Mouse (Mus musculus): ENCODE measurements at regions not wholly inside any gene's neighbourhood (a gene's known extent, or its start where the extent isn't known, plus 50 kb on each side); places are given as distances from the start of the nearest gene placed in this dataset.

DNA sequence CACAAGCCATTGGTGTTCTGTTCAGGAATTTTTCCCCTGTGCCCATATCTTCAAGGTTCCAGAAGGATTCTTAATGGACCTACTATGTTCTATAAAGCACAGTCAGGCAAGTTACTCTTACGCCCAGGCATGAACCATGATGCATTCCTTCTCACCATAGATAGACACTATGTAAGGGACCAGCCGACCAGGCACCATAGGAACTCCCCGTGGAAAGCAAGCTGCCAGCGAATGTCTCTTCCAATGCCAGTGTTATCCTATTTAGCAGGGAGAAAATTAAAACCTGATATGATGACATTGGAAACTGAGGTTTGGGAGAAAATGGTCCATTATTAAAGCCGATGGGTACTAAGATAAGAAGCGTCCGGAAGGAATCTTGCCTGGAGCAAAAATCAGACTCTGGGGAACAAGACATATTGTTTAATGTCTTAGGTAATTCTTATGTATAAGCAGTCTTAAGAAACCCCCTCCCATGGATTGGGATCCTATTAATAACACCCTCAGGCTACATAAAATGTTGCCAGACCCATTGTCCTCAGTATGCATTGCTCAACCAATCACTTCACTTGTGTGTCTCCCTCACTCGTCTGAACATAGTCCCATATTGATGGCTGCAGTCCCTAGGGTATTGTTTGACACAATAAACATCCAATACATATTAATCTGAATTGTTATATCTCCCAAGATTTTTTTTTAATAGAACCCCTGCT is 84.2 kb upstream of the Cop1 start:
- no peak overlapping the region for H3K4me2 ChIP-seq (ENCODE audit: low read length)
- H3K9me3 ChIP-seq (ENCODE audit: control insufficient read depth, low read length) = no peaks in the 10 kb centered on the region
- 88% methylated on average over 8 of the region's 8 CpGs for WGBS
- no peak overlapping the region for H3K9ac ChIP-seq (ENCODE audit: low read length)
- no peak for ATAC-seq (ENCODE audit: insufficient number of reproducible peaks, insufficient read depth, low FRiP score, low read depth)
- H3K36me3 ChIP-seq (ENCODE audit: control insufficient read depth, insufficient read depth, low read length) = no peaks in the 10 kb centered on the region
- H3K4me1 ChIP-seq (ENCODE audit: control insufficient read depth in 2 of 2, insufficient read depth in 2 of 2, low read length in 2 of 2) = no peaks in the 10 kb centered on the region; a peak in 1 of 4 replicates
- no peak overlapping the region for H3K4me3 ChIP-seq (ENCODE audit: control insufficient read depth in 1 of 2, insufficient read depth in 1 of 2, low read depth in 1 of 2, low read length in 2 of 2)
- H3K27ac ChIP-seq (replicated peaks in 1 of 2; ENCODE audit: control insufficient read depth in 1 of 2, insufficient read depth in 1 of 2, low read depth in 2 of 2, low read length in 2 of 2) = no peak overlapping the region
- H3K27me3 ChIP-seq (ENCODE audit: control insufficient read depth, insufficient read depth, low read length) = no peaks in the 10 kb centered on the region

DNA sequence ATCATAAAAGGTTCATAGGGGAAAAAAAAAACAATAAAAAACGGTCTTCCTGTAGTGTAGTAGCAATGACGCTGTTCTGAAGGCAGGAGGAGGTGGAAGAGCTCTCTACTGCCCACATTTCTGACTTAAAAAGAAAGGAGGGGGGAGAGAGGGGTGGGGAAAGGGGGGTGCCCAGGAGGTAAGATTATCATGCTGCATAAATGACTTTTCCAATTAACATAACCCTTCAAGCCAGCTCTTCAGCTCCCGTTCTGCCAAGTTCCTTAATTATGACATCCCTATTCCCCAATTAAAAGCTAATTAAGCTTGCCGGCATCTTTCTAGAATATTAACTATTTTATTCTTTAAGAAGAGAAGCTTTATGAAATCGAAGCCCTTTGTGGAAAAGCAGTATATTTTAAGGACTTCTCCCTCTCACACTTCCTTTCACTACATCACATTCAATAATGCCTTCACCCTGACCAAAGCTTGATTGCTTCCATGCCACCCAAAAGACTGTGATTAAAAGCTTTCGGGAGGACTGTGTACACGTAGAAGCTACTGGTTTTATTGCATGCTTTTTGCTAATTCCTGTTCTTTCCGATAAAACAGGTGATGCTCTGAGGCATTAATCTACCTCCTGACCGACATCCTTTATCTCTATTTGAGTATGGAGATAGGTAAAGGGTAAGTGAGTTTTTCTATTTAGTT is 83.5 kb upstream of the Cop1 start:
- no peak overlapping the region for H3K4me3 ChIP-seq (ENCODE audit: control insufficient read depth in 1 of 2, insufficient read depth in 1 of 2, low read depth in 1 of 2, low read length in 2 of 2)

DNA sequence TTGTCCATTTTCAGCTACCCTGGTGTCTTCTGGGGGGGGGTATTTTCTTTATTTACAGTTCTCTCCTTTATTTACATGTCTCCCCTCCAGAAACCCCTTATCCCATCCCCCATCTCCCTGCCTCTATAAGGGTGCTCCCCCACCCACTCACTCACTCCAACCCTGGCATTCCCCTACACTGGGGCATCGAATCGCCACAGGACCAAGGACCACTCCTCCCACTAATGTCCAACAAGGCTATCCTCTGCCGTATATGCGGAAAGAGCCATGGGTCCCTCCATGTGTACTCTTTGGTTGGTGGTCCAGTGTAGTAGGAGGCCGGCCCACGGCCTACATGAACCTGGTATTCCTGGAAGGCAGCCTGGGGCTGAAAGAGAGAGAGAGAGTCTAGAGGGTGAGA is 82.9 kb upstream of the Cop1 start:
- WGBS = 77% methylated on average over 6 of the region's 6 CpGs

More for the DNA sequence above, 83.5 kb upstream of the Cop1 start:
- Histone ChIP-seq H3K27ac (replicated peaks in 1 of 2; ENCODE audit: control insufficient read depth in 1 of 2, insufficient read depth in 1 of 2, low read depth in 2 of 2, low read length in 2 of 2) (no peak overlapping the region), H3K36me3 (ENCODE audit: control insufficient read depth, insufficient read depth, low read length) (no peaks in the 10 kb centered on the region), H3K27me3 (ENCODE audit: control insufficient read depth, insufficient read depth, low read length) (no peaks in the 10 kb centered on the region), H3K9me3 (ENCODE audit: control insufficient read depth, low read length) (no peaks in the 10 kb centered on the region), H3K4me1 (ENCODE audit: control insufficient read depth in 2 of 2, insufficient read depth in 2 of 2, low read length in 2 of 2) (no peaks in the 10 kb centered on the region; a peak in 1 of 4 replicates), H3K9ac (ENCODE audit: low read length) (no peak overlapping the region), H3K4me2 (ENCODE audit: low read length) (no peak overlapping the region)
- ATAC-seq (ENCODE audit: insufficient number of reproducible peaks, insufficient read depth, low FRiP score, low read depth) = no peak
- 73% methylated on average over 9 of the region's 9 CpGs for WGBS

DNA sequence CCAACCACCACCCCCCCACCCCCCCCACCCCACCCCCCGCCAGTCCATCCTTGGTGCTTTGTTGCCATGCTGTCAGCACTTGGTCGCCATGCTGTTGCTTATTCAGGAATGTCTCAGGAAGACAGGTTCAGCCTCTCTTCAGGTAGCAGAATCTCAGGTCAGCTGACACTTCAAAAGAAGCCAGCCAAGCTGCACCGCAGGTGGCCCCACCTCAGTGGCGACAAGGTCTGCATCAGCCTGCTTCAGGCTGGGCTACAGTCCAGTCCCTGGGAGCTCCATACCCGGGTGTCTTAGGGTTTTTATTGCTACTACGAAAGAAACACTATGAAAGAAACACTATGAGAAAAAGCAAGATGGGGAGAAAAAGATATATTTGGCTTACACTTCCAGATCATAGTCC is 82.4 kb upstream of the Cop1 start:
- Histone ChIP-seq H3K36me3 (ENCODE audit: control insufficient read depth, insufficient read depth, low read length) (no peaks in the 10 kb centered on the region), H3K4me3 (ENCODE audit: control insufficient read depth in 1 of 2, insufficient read depth in 1 of 2, low read depth in 1 of 2, low read length in 2 of 2) (no peak overlapping the region), H3K9ac (ENCODE audit: low read length) (no peak overlapping the region), H3K4me2 (ENCODE audit: low read length) (no peak overlapping the region), H3K4me1 (ENCODE audit: control insufficient read depth in 2 of 2, insufficient read depth in 2 of 2, low read length in 2 of 2) (no peaks in the 10 kb centered on the region; a peak in 1 of 4 replicates), H3K27me3 (ENCODE audit: control insufficient read depth, insufficient read depth, low read length) (no peaks in the 10 kb centered on the region), H3K27ac (replicated peaks in 1 of 2; ENCODE audit: control insufficient read depth in 1 of 2, insufficient read depth in 1 of 2, low read depth in 2 of 2, low read length in 2 of 2) (no peak overlapping the region), H3K9me3 (ENCODE audit: control insufficient read depth, low read length) (no peaks in the 10 kb centered on the region)
- ATAC-seq (ENCODE audit: insufficient number of reproducible peaks, insufficient read depth, low FRiP score, low read depth) = no peak
- WGBS = 41% methylated on average over 5 of the region's 6 CpGs

More for the DNA sequence above, 82.9 kb upstream of the Cop1 start:
- Histone ChIP-seq H3K4me3 (ENCODE audit: control insufficient read depth in 1 of 2, insufficient read depth in 1 of 2, low read depth in 1 of 2, low read length in 2 of 2) (no peak overlapping the region), H3K4me1 (ENCODE audit: control insufficient read depth in 2 of 2, insufficient read depth in 2 of 2, low read length in 2 of 2) (no peaks in the 10 kb centered on the region; a peak in 1 of 4 replicates), H3K27me3 (ENCODE audit: control insufficient read depth, insufficient read depth, low read length) (no peaks in the 10 kb centered on the region), H3K27ac (replicated peaks in 1 of 2; ENCODE audit: control insufficient read depth in 1 of 2, insufficient read depth in 1 of 2, low read depth in 2 of 2, low read length in 2 of 2) (no peak overlapping the region), H3K4me2 (ENCODE audit: low read length) (no peak overlapping the region), H3K36me3 (ENCODE audit: control insufficient read depth, insufficient read depth, low read length) (no peaks in the 10 kb centered on the region), H3K9me3 (ENCODE audit: control insufficient read depth, low read length) (no peaks in the 10 kb centered on the region), H3K9ac (ENCODE audit: low read length) (no peak overlapping the region)
- ATAC-seq (ENCODE audit: insufficient number of reproducible peaks, insufficient read depth, low FRiP score, low read depth) = no peak

DNA sequence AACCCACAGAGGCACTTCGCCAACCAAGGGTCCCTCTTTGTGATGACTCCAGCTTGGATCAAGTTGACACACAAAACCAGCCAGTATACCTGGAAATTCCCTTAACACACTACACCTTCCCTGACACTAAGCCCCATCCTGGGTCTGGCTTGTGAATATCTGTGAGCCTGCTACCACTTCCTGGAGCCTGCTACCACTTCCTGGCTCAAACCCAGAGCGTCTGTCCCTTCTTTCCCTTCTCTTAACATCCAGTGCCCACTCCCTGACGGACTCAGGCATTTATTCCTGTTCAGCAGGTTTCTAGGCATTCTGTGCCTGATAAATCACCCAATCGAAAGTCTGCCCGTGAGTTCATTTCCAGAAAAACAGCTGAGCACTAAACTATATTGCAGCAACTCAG is 81.8 kb upstream of the Cop1 start:
- Histone ChIP-seq H3K9ac (ENCODE audit: low read length) (no peak overlapping the region), H3K27ac (replicated peaks in 1 of 2; ENCODE audit: control insufficient read depth in 1 of 2, insufficient read depth in 1 of 2, low read depth in 2 of 2, low read length in 2 of 2) (no peak overlapping the region), H3K36me3 (ENCODE audit: control insufficient read depth, insufficient read depth, low read length) (no peaks in the 10 kb centered on the region), H3K4me1 (ENCODE audit: control insufficient read depth in 2 of 2, insufficient read depth in 2 of 2, low read length in 2 of 2) (no peaks in the 10 kb centered on the region; a peak in 1 of 4 replicates), H3K9me3 (ENCODE audit: control insufficient read depth, low read length) (no peaks in the 10 kb centered on the region), H3K27me3 (ENCODE audit: control insufficient read depth, insufficient read depth, low read length) (no peaks in the 10 kb centered on the region), H3K4me3 (ENCODE audit: control insufficient read depth in 1 of 2, insufficient read depth in 1 of 2, low read depth in 1 of 2, low read length in 2 of 2) (no peak overlapping the region), H3K4me2 (ENCODE audit: low read length) (no peak overlapping the region)
- 58% methylated on average over 5 of the region's 5 CpGs for WGBS
- no peak for ATAC-seq (ENCODE audit: insufficient number of reproducible peaks, insufficient read depth, low FRiP score, low read depth)

DNA sequence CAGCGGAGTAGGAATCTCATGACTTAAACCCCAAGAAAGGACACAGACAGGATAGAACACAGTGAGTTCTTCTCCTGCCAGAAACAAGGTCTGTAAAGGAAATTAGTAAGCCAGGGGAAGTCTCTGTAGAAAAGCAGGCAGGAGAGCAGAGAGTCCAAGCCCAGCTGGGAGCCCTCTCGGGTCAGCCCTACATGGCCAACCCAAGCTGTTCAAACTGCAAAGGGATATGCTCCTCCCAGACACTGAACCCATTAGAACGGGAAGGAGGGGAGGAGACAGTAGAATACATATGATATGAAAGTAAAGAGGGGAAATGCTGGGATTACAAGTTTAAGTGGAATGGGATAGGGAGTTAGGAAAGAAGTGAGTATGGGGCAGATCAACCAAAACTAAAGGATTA is 75.7 kb upstream of the Cop1 start:
- 44% methylated on average over 3 of the region's 3 CpGs for WGBS
- no peak for ATAC-seq (ENCODE audit: insufficient number of reproducible peaks, insufficient read depth, low FRiP score, low read depth)
- Histone ChIP-seq H3K9me3 (ENCODE audit: control insufficient read depth, low read length) (no peaks in the 10 kb centered on the region), H3K4me1 (ENCODE audit: control insufficient read depth in 2 of 2, insufficient read depth in 2 of 2, low read length in 2 of 2) (no peaks in the 10 kb centered on the region), H3K27ac (replicated peaks in 1 of 2; ENCODE audit: control insufficient read depth in 1 of 2, insufficient read depth in 1 of 2, low read depth in 2 of 2, low read length in 2 of 2) (no peak overlapping the region), H3K4me2 (ENCODE audit: low read length) (no peak overlapping the region), H3K27me3 (ENCODE audit: control insufficient read depth, insufficient read depth, low read length) (no peaks in the 10 kb centered on the region), H3K4me3 (ENCODE audit: control insufficient read depth in 1 of 2, insufficient read depth in 1 of 2, low read depth in 1 of 2, low read length in 2 of 2) (no peak overlapping the region), H3K9ac (ENCODE audit: low read length) (no peak overlapping the region), H3K36me3 (ENCODE audit: control insufficient read depth, insufficient read depth, low read length) (no peaks in the 10 kb centered on the region)

DNA sequence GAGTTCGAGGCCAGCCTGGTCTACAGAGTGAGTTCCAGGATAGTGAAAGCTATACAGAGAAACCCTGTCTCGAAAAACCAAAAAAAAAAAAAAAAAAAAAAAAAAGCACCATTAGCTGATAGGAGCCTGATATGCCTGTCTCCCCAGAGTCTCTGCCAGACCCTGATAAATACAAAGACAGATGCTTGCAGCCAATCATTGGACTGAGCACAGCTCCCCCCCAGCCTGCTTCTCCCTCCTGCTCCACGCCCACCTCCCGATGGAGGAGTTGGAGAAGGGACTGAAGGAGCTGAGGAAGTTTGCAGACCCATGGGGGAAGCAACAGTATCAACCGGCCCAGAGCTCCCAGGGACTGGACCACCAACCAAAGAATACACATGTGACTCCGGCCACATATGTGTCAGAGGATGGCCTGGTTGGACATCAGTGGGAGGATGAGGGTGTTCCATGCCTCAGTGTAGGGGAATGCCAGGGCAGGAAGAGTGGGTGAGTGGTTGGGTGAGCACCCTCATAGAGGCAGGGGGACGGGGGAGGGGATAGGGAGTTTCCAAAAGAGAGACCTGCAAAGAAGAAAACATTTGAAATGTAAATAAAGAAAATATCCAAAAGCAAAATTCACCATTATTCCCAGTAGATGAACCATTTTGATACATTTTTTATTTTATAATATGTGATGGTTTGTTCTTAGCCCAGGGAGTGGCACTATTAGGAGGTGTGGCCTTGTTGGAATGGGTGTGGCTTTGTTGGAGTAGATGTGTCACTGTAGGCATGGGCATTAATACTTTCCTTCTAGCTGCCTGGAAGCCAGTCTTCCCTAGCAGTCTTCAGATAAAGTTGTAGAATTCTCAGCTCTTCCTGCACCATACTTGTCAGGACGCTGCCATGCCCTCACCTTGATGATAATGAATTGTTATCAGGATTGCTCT is 71.8 kb upstream of the Cop1 start:
- Histone ChIP-seq H3K4me2 (ENCODE audit: low read length) (no peak overlapping the region), H3K9me3 (ENCODE audit: control insufficient read depth, low read length) (no peaks in the 10 kb centered on the region), H3K4me1 (ENCODE audit: control insufficient read depth in 2 of 2, insufficient read depth in 2 of 2, low read length in 2 of 2) (0 out of 4 replicates have a peak, but pooled peaks cover 0 to 2% of the 10 kb centered on the region in 2 experiments), H3K27ac (replicated peaks in 1 of 2; ENCODE audit: control insufficient read depth in 1 of 2, insufficient read depth in 1 of 2, low read depth in 2 of 2, low read length in 2 of 2) (no peak overlapping the region), H3K27me3 (ENCODE audit: control insufficient read depth, insufficient read depth, low read length) (no peaks in the 10 kb centered on the region), H3K9ac (ENCODE audit: low read length) (no peak overlapping the region), H3K36me3 (ENCODE audit: control insufficient read depth, insufficient read depth, low read length) (no peaks in the 10 kb centered on the region), H3K4me3 (ENCODE audit: control insufficient read depth in 1 of 2, insufficient read depth in 1 of 2, low read depth in 1 of 2, low read length in 2 of 2) (no peak overlapping the region)
- no peak for ATAC-seq (ENCODE audit: insufficient number of reproducible peaks, insufficient read depth, low FRiP score, low read depth)
- WGBS = 57% methylated on average over 8 of the region's 8 CpGs
